Mouse (Mus musculus) kidney, postnatal 0 days (tissue): ENCODE measurements around the gene Slc22a12. TPM values are rescaled to one million over a fixed set of nuclear protein-coding genes. Genes with fewer than 3 reads are reported as not detected.
A peak's percentile ranks its signal among the peaks of the same experiment; 100 is the strongest.

Experiments
- ATAC-seq: fragments of 200-750 bp; cut with Nextera tagmentation; replicated peaks from 2 replicates; pipeline ENCODE4 v1.8.0; 2017; ENCODE audit warnings: low read depth, moderate number of reproducible peaks, moderate TSS enrichment, moderate library complexity; ENCODE audit not compliant: low FRiP score
- DNase-seq: peaks from one replicate; pipeline ENCODE4 v3.0.0-alpha.2; 2016; ENCODE audit warnings: low spot score
- H3K27ac ChIP-seq: fragments of 300-500 bp; sonication (generic); 2 replicates; pipeline ENCODE4 v1.5.1; 2014; ENCODE audit warnings: mild to moderate bottlenecking
- H3K27me3 ChIP-seq: fragments of 300-500 bp; sonication (generic); 2 replicates; pipeline ENCODE4 v1.6.1; 2014; ENCODE audit warnings: low read length, mixed read lengths; ENCODE audit not compliant: insufficient read depth
- H3K36me3 ChIP-seq: fragments of 300-500 bp; sonication (generic); 2 replicates; pipeline ENCODE4 v1.6.1; 2014; ENCODE audit warnings: low read length, mixed read lengths; ENCODE audit not compliant: insufficient read depth
- H3K4me1 ChIP-seq: fragments of 300-500 bp; sonication (generic); replicated peaks from 2 replicates; pipeline ENCODE4 v1.6.1; 2014; ENCODE audit warnings: antibody characterized with exemption, low read length, mixed read lengths; ENCODE audit not compliant: insufficient read depth
- H3K4me2 ChIP-seq: fragments of 300-500 bp; sonication (generic); 2 replicates; pipeline ENCODE4 v1.6.1; 2014; ENCODE audit warnings: mild to moderate bottlenecking, low read length, moderate library complexity, mixed read lengths
- H3K4me3 ChIP-seq: fragments of 300-500 bp; sonication (generic); replicated peaks from 2 replicates; pipeline ENCODE4 v1.5.1; 2014; ENCODE audit warnings: low read depth, low read length
- H3K9ac ChIP-seq: fragments of 300-500 bp; sonication (generic); 2 replicates; pipeline ENCODE4 v1.6.1; 2014; ENCODE audit warnings: low read depth, low read length
- H3K9me3 ChIP-seq: fragments of 300-500 bp; sonication (generic); replicated peaks from 2 replicates; pipeline ENCODE4 v1.6.1; 2016; ENCODE audit warnings: low read length, inconsistent platforms, mixed read lengths
- CTCF ChIP-seq: IDR thresholded peaks from 2 replicates; pipeline ENCODE4 v1.5.1; 2016; ENCODE audit warnings: antibody characterized with exemption, low read depth, mild to moderate bottlenecking, moderate library complexity
- WGBS: fragments of 180-500 bp; shearing (Covaris S2); extraction: QIAGEN DNeasy Blood & Tissue Kit; methylation state at CpG from one replicate; pipeline ENCODE4 v1.1.7; 2014; 5-methylcytosine and 5-hydroxymethylcytosine counted together
- microRNA-seq: library from miRNA; unstranded; fragments of <30 nt; microRNA quantifications from one replicate; pipeline ENCODE4, GENCODE M21; 2016
- polyA plus RNA-seq: library from polyadenylated mRNA; unstranded; fragments of >200 nt; fragmentation: Nextera tagmentation; extraction: Ambion mirVana; gene quantifications from 2 replicates; pipeline ENCODE4 v1.2.1, GENCODE M21; 2015

Slc22a12 gene
- polyA plus RNA-seq, 1 experiment from 2014 or later = 21.8 TPM

GRCm38 (mm10) chr19:6494504-6495170, 48.2 kb downstream of the Slc22a12 start:
- ATAC-seq (no peak), DNase-seq (no peak)
- Histone ChIP-seq H3K4me1 (peaks cover 7% of the 10 kb centered on the region; the same call in 1 of the 2 replicates), H3K27ac (no peak overlapping the region), H3K4me3 (no peak overlapping the region), H3K36me3 (no peaks in the 10 kb centered on the region), H3K9me3 (no peaks in the 10 kb centered on the region), H3K4me2 (no peak overlapping the region), H3K27me3 (peaks cover 48% of the 10 kb centered on the region), H3K9ac (no peak overlapping the region)
- 70% methylated on average over 18 of the region's 18 CpGs for WGBS
- TF ChIP-seq CTCF = no peak

GRCm38 (mm10) chr19:6494032-6494431, 48.8 kb downstream of the Slc22a12 start:
- no peak for ATAC-seq
- Histone ChIP-seq H3K4me2 (no peak overlapping the region), H3K27me3 (peaks cover 42% of the 10 kb centered on the region), H3K4me1 (peaks cover 7% of the 10 kb centered on the region; the same call in 1 of the 2 replicates), H3K27ac (no peak overlapping the region), H3K9me3 (no peaks in the 10 kb centered on the region), H3K36me3 (no peaks in the 10 kb centered on the region), H3K4me3 (no peak overlapping the region), H3K9ac (no peak overlapping the region)
- WGBS = 62% methylated on average over 7 of the region's 7 CpGs
- DNase-seq = no peak
- TF ChIP-seq CTCF = no peak

DNA sequence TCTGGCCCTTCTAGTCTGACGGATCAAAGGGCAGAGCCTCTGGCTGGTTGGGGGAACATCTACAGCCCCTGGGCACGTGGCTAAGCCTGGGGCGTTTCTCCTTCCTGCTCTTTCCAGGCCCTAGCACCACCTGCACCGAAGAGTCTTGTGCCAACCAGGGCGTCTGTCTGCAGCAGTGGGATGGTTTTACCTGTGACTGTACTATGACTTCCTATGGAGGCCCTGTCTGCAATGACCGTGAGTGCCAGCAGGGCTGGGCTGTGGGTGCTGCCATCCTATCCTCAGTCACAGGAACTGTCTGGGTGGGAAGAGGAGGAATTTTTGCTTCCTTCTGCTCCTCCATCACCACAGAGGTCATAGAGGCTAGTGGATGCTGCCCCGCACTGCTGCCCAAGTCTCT, 49.6 kb downstream of the Slc22a12 start:
- Histone ChIP-seq H3K9ac (no peak overlapping the region), H3K4me1 (peaks cover 6% of the 10 kb centered on the region; the same call in 1 of the 2 replicates), H3K36me3 (no peaks in the 10 kb centered on the region), H3K9me3 (no peaks in the 10 kb centered on the region), H3K27ac (no peak overlapping the region), H3K27me3 (peaks cover 34% of the 10 kb centered on the region), H3K4me3 (no peak overlapping the region), H3K4me2 (no peak overlapping the region)
- 84% methylated on average over 7 of the region's 7 CpGs for WGBS
- TF ChIP-seq CTCF = no peak
- ATAC-seq (no peak), DNase-seq (no peak)

GRCm38 (mm10) chr19:6492124-6492523, 50.7 kb downstream of the Slc22a12 start:
- ATAC-seq = no peak
- WGBS = 19% methylated on average over 12 of the region's 12 CpGs
- Histone ChIP-seq H3K36me3 (no peaks in the 10 kb centered on the region), H3K27me3 (peaks cover 28% of the 10 kb centered on the region), H3K9me3 (no peaks in the 10 kb centered on the region), H3K27ac (no peak overlapping the region), H3K4me1 (no peaks in the 10 kb centered on the region), H3K9ac (no peak overlapping the region), H3K4me2 (no peak overlapping the region), H3K4me3 (no peak overlapping the region)
- peak; percentile 86 for TF ChIP-seq CTCF
- peak; percentile 92 for DNase-seq

- Histone ChIP-seq H3K4me3 (no peak overlapping the region), H3K4me1 (no peaks in the 10 kb centered on the region), H3K27ac (no peak overlapping the region), H3K27me3 (peaks cover 25% of the 10 kb centered on the region), H3K36me3 (no peaks in the 10 kb centered on the region), H3K9me3 (no peaks in the 10 kb centered on the region), H3K9ac (no peak overlapping the region), H3K4me2 (no peak overlapping the region)
- no peak for TF ChIP-seq CTCF
- no peak for ATAC-seq
- 68% methylated on average over 8 of the region's 8 CpGs for WGBS
- DNase-seq = no peak
Observed at GRCm38 (mm10) chr19:6491538-6491937, 51.3 kb downstream of the Slc22a12 start.

GRCm38 (mm10) chr19:6489030-6489429, 53.8 kb downstream of the Slc22a12 start:
- no peak overlapping the region for H3K27ac ChIP-seq

More at GRCm38 (mm10) chr19:6489030-6489429, 53.8 kb downstream of the Slc22a12 start:
- 0% methylated on average over 4 of the region's 4 CpGs for WGBS
- H3K9me3 ChIP-seq = no peaks in the 10 kb centered on the region
- H3K36me3 ChIP-seq = no peaks in the 10 kb centered on the region
- TF ChIP-seq CTCF = peak; percentile 99
- H3K4me2 ChIP-seq = no peak overlapping the region
- ATAC-seq (peak; percentile 58), DNase-seq (peak; percentile 97)
- no peaks in the 10 kb centered on the region for H3K4me1 ChIP-seq
- 0 out of 2 replicates have a peak, but pooled peaks cover 6% of the 10 kb centered on the region for H3K27me3 ChIP-seq
- H3K9ac ChIP-seq = no peak overlapping the region
- no peak overlapping the region for H3K4me3 ChIP-seq

Small RNA genes within 50 kb of the gene (microRNA-seq; reads per million reads assigned to microRNA genes)
- not detected for gene Gm26460

Other genes starting within 250 kb of the Slc22a12 start
- 1.0 TPM in 2 replicates for gene Cdc42bpg, start 236.6 kb downstream of the Slc22a12 start, polyA plus RNA-seq
- gene Men1, start 208.1 kb downstream of the Slc22a12 start, polyA plus RNA-seq = 51.9 and 54.6 TPM in 2 replicates
- 12.2 and 13.5 TPM in 2 replicates for gene Map4k2, start 201.9 kb downstream of the Slc22a12 start, polyA plus RNA-seq
- gene Sf1, start 179.3 kb downstream of the Slc22a12 start, polyA plus RNA-seq = 91.1 and 97.2 TPM in 2 replicates
- 24.5 and 25.8 TPM in 2 replicates for gene Pygm, start 158.6 kb downstream of the Slc22a12 start, polyA plus RNA-seq
- 97.5 and 116 TPM in 2 replicates for gene Rasgrp2, start 143.7 kb downstream of the Slc22a12 start, polyA plus RNA-seq
- 5.9 and 6.7 TPM in 2 replicates for gene Nrxn2, start 124.3 kb downstream of the Slc22a12 start, polyA plus RNA-seq